Mouse (Mus musculus) neural tube, embryonic 15.5 days (tissue): ENCODE data around the gene Tagln2. TPM values are rescaled to one million over a fixed set of nuclear protein-coding genes. Genes with fewer than 3 reads are reported as not detected.

Experiments
- polyA plus RNA-seq: library from polyadenylated mRNA; unstranded; fragments of >200 nt; fragmentation: Nextera tagmentation; extraction: Ambion mirVana; gene quantifications from 2 replicates; pipeline ENCODE4 v1.2.1, GENCODE M21; 2015

Tagln2 gene
- polyA plus RNA-seq, 1 experiment from 2014 or later = 140 TPM

Other genes with a start within 250 kb of the Tagln2 start
- 0.05 TPM in 1 of 2 replicates, not detected in the other for gene Atp1a4, start 241.6 kb upstream of the Tagln2 start, polyA plus RNA-seq
- 70.9 and 71.3 TPM in 2 replicates for gene Igsf8, start 238.4 kb upstream of the Tagln2 start, polyA plus RNA-seq
- gene Atp1a2, start 202.0 kb upstream of the Tagln2 start, polyA plus RNA-seq = 57.9 and 63.1 TPM in 2 replicates
- 2.5 and 3.2 TPM in 2 replicates for gene Kcnj9, start 170.7 kb upstream of the Tagln2 start, polyA plus RNA-seq
- gene Kcnj10, start 158.8 kb upstream of the Tagln2 start, polyA plus RNA-seq = 2.3 and 2.5 TPM in 2 replicates
- gene Pigm, start 123.5 kb upstream of the Tagln2 start, polyA plus RNA-seq = 3.7 and 3.8 TPM in 2 replicates
- 0.36 and 0.38 TPM in 2 replicates for gene Slamf9, start 24.7 kb upstream of the Tagln2 start, polyA plus RNA-seq
- 38.9 TPM in 2 replicates for gene Igsf9, start 18.3 kb upstream of the Tagln2 start, polyA plus RNA-seq
- 3.8 and 4.3 TPM in 2 replicates for gene Cfap45, start 20.8 kb downstream of the Tagln2 start, polyA plus RNA-seq
- 1.4 and 1.9 TPM in 2 replicates for gene Vsig8, start 55.9 kb downstream of the Tagln2 start, polyA plus RNA-seq
- gene Slamf8, start 90.5 kb downstream of the Tagln2 start, polyA plus RNA-seq = 0.33 TPM in 1 of 2 replicates, not detected in the other
- gene Fcrl6, start 102.5 kb downstream of the Tagln2 start, polyA plus RNA-seq = 0.22 and 0.27 TPM in 2 replicates
- gene Dusp23, start 132.9 kb downstream of the Tagln2 start, polyA plus RNA-seq = 15.3 and 15.5 TPM in 2 replicates
- 0.35 and 0.37 TPM in 2 replicates for gene Crp, start 198.0 kb downstream of the Tagln2 start, polyA plus RNA-seq